Mouse (Mus musculus) heart, postnatal 0 days (tissue): ENCODE results near the gene Nup50.

Experiments
- CTCF ChIP-seq: IDR thresholded peaks from 2 replicates; pipeline ENCODE4 v1.5.1; 2016; ENCODE audit warnings: antibody characterized with exemption, control low read depth, low read depth
- EP300 ChIP-seq: IDR thresholded peaks from 2 replicates; pipeline ENCODE4 v1.6.1; 2016; ENCODE audit warnings: antibody characterized with exemption, low read depth

GRCm38 (mm10) chr15:84968534-84968933 is 45.3 kb downstream of the Nup50 start:
- TF ChIP-seq EP300 (no peak), CTCF (no peak)
